Mouse (Mus musculus) olfactory bulb, adult 2 months (tissue): ENCODE results near the gene Gm21958. TPM values are rescaled to one million over a fixed set of nuclear protein-coding genes. Genes with fewer than 3 reads are reported as not detected.

Experiments
- H3K27ac ChIP-seq: fragments of 200-500 bp; 2 replicates; pipeline ENCODE4 v1.5.1; 2012; ENCODE audit warnings: low read depth, low read length; ENCODE audit not compliant: insufficient read depth
- H3K4me1 ChIP-seq: fragments of 200-500 bp; 2 replicates; pipeline ENCODE4 v1.6.1; 2012; ENCODE audit warnings: low read length; ENCODE audit not compliant: control insufficient read depth, insufficient read depth
- H3K4me3 ChIP-seq: fragments of 200-500 bp; 2 replicates; pipeline ENCODE4 v1.5.1; 2012; ENCODE audit warnings: mild to moderate bottlenecking, low read depth, low read length, moderate library complexity; ENCODE audit not compliant: insufficient read depth
- CTCF ChIP-seq: fragments of 200-500 bp; IDR thresholded peaks from 2 replicates; pipeline ENCODE4 v1.5.1; 2012; ENCODE audit warnings: low read depth, mild to moderate bottlenecking, low read length, moderate library complexity; ENCODE audit not compliant: insufficient read depth
- POLR2A ChIP-seq: fragments of 200-500 bp; IDR thresholded peaks from 2 replicates; pipeline ENCODE4 v1.6.1; 2012; ENCODE audit warnings: mild to moderate bottlenecking, low read depth, low read length, moderate library complexity; ENCODE audit not compliant: insufficient read depth
- WGBS: fragments of 180-500 bp; shearing (Covaris S2); methylation state at CpG from one replicate; pipeline ENCODE4 v1.1.7; 2018; 5-methylcytosine and 5-hydroxymethylcytosine counted together
- polyA plus RNA-seq: library from polyadenylated mRNA; stranded (reverse); fragments of >200 nt; gene quantifications from 2 replicates; pipeline ENCODE4 v1.2.4, GENCODE M21; 2012; ENCODE audit warnings: low replicate concordance; ENCODE audit not compliant: missing spikeins, insufficient read depth, insufficient read length

Gene Gm21958
- polyA plus RNA-seq, 1 experiment = not detected

DNA sequence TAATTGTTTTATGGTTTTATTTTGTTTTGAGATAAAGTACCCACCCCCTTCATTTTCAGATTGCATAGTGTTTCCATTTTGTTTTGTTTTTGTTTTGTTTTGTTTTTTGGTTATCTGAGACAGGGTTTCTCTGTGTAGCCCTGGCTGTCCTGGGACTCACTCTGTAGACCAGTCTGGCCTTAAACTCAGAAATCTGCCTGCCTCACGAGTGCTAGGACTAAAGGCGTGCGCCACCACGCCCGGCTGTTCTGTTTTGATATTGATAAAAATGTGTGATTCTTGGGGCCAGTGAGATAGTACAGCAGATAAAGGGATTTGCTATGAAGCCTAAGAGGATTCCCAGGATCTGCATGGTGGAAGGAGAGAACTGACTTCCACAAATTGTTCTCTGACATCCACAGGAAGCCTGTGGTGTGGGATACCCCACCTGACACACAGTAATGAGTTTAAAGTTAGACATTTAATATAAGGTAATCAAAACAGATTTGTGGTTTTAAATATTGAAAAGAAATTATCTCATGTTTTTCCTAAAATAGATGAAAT lies 14.3 kb downstream of the Gm21958 start:
- TF ChIP-seq POLR2A (no peak), CTCF (no peak)
- H3K27ac ChIP-seq = no peak overlapping the region
- H3K4me1 ChIP-seq = no peaks in the 10 kb centered on the region
- 90% methylated on average over 5 of the region's 5 CpGs for WGBS
- H3K4me3 ChIP-seq = no peak overlapping the region

DNA sequence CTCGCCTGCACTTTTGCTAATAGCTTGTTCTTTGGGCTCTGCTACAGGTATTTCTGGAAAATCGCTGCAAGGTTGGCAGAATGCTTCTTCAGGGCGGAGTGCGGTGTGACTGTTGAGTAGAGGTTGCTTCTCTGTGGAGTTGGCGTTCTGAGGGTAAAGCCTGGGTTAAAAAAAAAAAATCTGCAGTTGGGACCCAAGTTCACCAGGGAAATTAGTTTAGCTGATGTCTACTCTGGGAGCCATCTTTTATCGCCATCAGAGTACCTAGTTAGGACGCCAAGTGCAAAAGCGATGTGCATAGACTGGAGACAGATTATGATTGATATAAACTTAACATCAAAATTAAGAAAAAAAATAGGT lies 21.1 kb downstream of the Gm21958 start:
- WGBS = 0% methylated on average over 8 of the region's 8 CpGs
- H3K4me1 ChIP-seq = peaks cover 3% of the 10 kb centered on the region

DNA sequence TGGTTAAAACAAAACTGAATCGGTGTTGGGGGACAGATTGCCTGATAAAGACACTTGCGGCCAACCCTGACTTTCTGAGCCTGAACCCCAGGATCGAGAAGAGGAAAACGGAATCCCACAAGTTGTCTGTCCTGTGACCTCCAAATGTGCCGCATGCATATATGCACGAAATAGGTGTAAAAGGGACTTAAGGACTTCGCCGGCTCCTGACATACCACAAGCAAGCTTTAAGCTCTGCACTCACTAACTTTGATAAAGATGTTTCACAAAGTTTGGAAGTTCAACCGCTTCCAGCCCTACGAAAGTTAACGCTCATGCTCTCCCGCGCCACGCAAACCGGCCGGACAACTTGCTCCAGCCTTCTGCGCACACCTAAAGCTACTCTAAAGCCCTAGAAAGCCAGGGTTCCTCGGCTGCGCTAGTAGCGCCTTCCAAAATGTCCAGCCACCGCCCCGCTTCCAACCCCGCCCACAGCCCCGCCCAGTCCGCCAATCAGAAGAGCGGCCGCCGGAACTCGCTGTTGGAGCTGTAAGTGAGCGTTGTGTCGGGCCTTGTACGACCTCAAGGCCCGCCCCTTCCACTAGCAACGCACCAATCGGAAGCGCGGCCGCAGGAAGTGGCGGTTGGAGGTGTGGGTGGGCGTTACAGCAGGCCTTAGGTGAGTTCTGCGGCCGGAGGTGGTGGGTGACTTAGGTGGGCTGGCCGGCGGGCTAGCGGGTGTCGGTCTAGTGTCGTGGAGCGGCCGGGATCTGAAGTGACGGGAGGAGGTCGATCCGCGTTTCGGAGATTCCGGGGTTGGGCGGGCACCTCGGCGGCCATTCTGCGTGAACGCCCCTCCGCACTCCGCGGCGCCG lies 21.7 kb downstream of the Gm21958 start, which contains the start of gene Supt20:
Gene Supt20 (plus strand): TSS at position 606 of the 854 bp plus-strand sequence.
- TF ChIP-seq POLR2A = peak; percentile 49; the same call in 1 of the 2 replicates
- TF ChIP-seq CTCF = no peak
- Histone ChIP-seq H3K4me3 (peak within 1 kb of the TSS; percentile 99), H3K4me1 (peaks cover 3% of the 10 kb centered on the region), H3K27ac (peak within 1 kb of the TSS; percentile 23; the same call in 1 of the 2 replicates)
- WGBS = 2% methylated on average over 65 of the region's 65 CpGs

More for the DNA sequence above, 21.1 kb downstream of the Gm21958 start:
- TF ChIP-seq CTCF (no peak), POLR2A (no peak)
- Histone ChIP-seq H3K4me3 (peak overlapping the region; percentile 99), H3K27ac (peak overlapping the region; percentile 23; the same call in 1 of the 2 replicates)

DNA sequence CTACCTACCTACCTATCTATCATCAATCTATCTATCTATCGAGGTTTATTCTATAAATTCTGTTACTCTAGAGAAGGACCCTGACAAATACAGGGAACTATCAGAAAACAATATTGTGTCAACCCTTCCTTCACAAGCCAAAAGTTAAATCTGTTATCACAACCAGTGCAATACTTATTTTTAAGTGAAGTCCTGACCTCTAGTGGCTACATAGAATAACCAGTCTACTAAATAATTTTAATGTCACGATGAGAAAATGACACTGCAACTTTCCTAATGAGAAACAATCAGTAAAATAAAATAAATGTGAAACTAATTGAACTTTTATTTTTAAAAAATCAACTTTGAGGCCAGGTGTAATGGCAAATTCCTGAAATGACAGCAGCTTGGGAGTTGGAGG lies 25.1 kb downstream of the Gm21958 start:
- peaks cover 3% of the 10 kb centered on the region for H3K4me1 ChIP-seq
- H3K4me3 ChIP-seq = no peak overlapping the region
- TF ChIP-seq POLR2A = no peak
- no peak for TF ChIP-seq CTCF
- no peak overlapping the region for H3K27ac ChIP-seq
- WGBS = 39% methylated on average over 2 of the region's 2 CpGs

DNA sequence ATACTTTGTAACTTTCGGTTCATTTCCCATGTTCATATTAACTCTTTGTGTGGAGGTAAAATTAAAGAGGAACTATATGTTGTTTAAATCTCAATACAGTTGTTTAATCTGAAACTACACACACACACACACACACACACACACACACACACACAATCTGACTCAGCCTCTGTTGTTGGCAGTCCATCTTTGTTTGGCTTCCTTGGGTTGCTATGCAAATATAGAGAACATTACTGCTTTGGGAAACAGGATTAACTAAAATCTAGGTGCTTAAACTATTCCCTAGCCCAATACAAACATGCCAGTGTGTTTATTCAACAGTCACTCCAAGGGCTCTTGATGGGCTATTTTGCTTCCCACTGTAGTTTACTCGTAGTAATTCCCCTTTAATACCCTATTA lies 26.9 kb downstream of the Gm21958 start:
- 63% methylated on average over 2 of the region's 2 CpGs for WGBS
- Histone ChIP-seq H3K4me3 (no peak overlapping the region), H3K4me1 (peaks cover 3% of the 10 kb centered on the region), H3K27ac (no peak overlapping the region)
- no peak for TF ChIP-seq CTCF
- TF ChIP-seq POLR2A = no peak

DNA sequence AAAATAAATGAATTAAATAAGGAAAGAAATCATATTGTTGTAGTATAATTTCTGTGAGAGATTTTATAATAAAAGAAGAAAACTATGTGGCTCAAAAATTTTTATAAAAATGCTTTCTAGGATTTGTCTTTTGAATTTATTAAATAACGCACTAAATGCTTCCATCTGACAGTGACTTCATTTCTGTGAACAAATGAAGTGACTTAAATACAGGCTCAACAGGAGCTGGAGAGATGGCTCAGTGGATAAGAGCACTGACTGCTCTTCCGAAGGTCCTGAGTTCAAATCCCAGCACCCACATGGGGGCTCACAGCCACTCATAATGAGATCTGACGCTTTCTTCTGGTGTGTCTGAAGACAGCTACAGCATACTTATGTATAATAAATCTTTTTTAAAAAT lies 29.0 kb downstream of the Gm21958 start:
- H3K27ac ChIP-seq = no peak overlapping the region
- no peak overlapping the region for H3K4me3 ChIP-seq
- TF ChIP-seq POLR2A (no peak), CTCF (no peak)
- 98% methylated on average over 3 of the region's 3 CpGs for WGBS
- H3K4me1 ChIP-seq = no peaks in the 10 kb centered on the region

DNA sequence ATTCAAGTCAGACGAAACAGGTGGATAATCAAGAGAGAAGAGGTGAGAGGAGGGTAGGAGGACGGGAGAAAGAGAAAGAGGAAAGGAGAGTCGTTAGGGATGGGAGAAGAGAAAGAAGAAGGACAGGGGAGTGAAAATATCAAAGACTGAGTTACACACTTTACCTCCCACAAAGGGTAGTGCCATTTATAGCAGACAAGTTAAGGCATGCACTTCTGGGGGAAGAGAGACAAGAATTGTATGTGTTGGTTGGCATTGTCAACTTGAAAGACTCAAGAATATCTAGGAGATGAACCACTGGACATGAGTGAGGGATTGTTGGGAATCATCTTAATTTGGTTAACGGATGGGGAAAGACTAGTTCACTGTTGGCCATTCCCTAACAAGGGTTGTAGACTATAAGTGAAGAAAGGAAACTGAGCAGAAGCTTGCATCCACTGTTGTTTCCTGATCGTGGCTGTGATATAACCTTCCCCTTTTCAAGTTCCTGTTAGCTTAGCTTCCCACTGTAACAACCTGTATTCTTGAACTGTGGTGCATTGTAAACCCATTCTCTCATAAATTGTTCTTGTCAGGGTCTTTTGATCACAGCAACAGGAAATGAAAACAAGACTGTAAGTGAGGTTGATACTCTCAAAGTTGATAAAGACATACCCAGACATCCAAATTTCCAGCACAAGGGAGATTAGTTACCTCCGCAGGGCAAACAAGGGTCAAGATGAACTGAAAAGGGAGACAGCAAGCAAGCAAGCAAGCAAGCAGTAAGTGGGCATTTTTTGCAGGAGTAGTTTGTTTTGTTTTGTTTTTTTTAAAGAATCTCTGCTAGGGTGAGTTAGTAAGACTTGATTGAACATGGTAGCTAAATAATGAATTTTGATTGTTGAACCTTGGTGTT lies 32.6 kb downstream of the Gm21958 start:
- Histone ChIP-seq H3K4me3 (no peak overlapping the region), H3K27ac (no peak overlapping the region), H3K4me1 (no peaks in the 10 kb centered on the region)
- no peak for TF ChIP-seq POLR2A
- TF ChIP-seq CTCF = no peak
- 82% methylated on average over 6 of the region's 6 CpGs for WGBS

DNA sequence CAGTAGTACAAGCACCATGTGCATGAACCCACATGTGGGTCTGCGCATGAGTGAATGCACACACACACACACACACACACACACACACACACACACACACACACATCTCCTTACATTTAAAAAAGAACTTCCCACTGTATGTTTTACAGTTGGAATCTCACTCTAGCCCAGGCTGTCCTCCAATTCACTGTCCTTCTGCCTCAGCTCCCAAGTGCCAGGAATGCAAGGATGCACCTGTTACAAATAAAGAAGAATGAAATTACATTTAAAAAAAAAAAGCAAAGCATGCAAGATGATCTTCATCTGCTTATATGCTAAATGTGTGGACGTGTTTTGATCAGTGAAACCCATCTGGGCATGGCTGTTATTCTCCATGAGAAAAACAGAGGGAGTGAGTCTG lies 37.3 kb downstream of the Gm21958 start:
- TF ChIP-seq POLR2A (no peak), CTCF (no peak)
- WGBS = 86% methylated on average over 2 of the region's 2 CpGs
- H3K4me1 ChIP-seq = no peaks in the 10 kb centered on the region

More for the DNA sequence above, 37.3 kb downstream of the Gm21958 start:
- H3K4me3 ChIP-seq = no peak overlapping the region
- no peak overlapping the region for H3K27ac ChIP-seq
